Mouse (Mus musculus) splenic B cell, adult 2 months (primary cell): Measurements from ENCODE around the gene Tmem120b.

ENCODE experiments used
- DNase-seq: peaks from one replicate; pipeline ENCODE4 v3.0.0-alpha.2; 2011; ENCODE audit warnings: low read depth, low spot score
- H3K27me3 ChIP-seq: 2 replicates; pipeline ENCODE4 v1.6.1; 2012; ENCODE audit warnings: mild to moderate bottlenecking, low read length, moderate library complexity, mixed read lengths; ENCODE audit not compliant: control insufficient read depth, poor library complexity, insufficient read depth, severe bottlenecking
- H3K36me3 ChIP-seq: 2 replicates; pipeline ENCODE4 v1.6.1; 2012; ENCODE audit warnings: mild to moderate bottlenecking, low read length, moderate library complexity, mixed read lengths; ENCODE audit not compliant: control insufficient read depth, poor library complexity, insufficient read depth, severe bottlenecking

The Tmem120b gene

GRCm38 (mm10) chr5:123157972-123158371, 89.8 kb downstream of the Tmem120b start:
- Histone ChIP-seq H3K36me3 (peaks cover 34% of the 10 kb centered on the region), H3K27me3 (no peaks in the 10 kb centered on the region)
- DNase-seq, result no peak

- no peak for DNase-seq
- peaks cover 34% of the 10 kb centered on the region for H3K36me3 ChIP-seq
- H3K27me3 ChIP-seq, result no peaks in the 10 kb centered on the region
These were observed 91.2 kb downstream of the Tmem120b start for GRCm38 (mm10) chr5:123159446-123159845.

GRCm38 (mm10) chr5:123159866-123160265, 91.7 kb downstream of the Tmem120b start:
- Histone ChIP-seq H3K36me3 (peaks cover 33% of the 10 kb centered on the region), H3K27me3 (no peaks in the 10 kb centered on the region)
- no peak for DNase-seq

- DNase-seq, result no peak
- H3K36me3 ChIP-seq, result peaks cover 32% of the 10 kb centered on the region
These were observed 92.1 kb downstream of the Tmem120b start for GRCm38 (mm10) chr5:123160341-123160740.

GRCm38 (mm10) chr5:123162942-123163341, 94.7 kb downstream of the Tmem120b start:
- no peak for DNase-seq
- Histone ChIP-seq H3K27me3 (no peaks in the 10 kb centered on the region; the same call in 1 of the 2 replicates), H3K36me3 (peaks cover 34% of the 10 kb centered on the region)

More at GRCm38 (mm10) chr5:123160341-123160740, 92.1 kb downstream of the Tmem120b start:
- no peaks in the 10 kb centered on the region for H3K27me3 ChIP-seq

GRCm38 (mm10) chr5:123166437-123166836, 98.2 kb downstream of the Tmem120b start:
- Histone ChIP-seq H3K36me3 (peaks cover 15% of the 10 kb centered on the region), H3K27me3 (no peaks in the 10 kb centered on the region; the same call in 1 of the 2 replicates)
- DNase-seq, result no peak
